Mouse (Mus musculus) left cerebral cortex, adult 9 months (tissue): ENCODE measurements around the gene Prkcsh.

Experiments used
- DNase-seq, 2 experiments: peaks; one replicate each; pipeline ENCODE4 v3.0.0; 2022; ENCODE audit warnings: low spot score in 2 of 2

The Prkcsh gene

DNA sequence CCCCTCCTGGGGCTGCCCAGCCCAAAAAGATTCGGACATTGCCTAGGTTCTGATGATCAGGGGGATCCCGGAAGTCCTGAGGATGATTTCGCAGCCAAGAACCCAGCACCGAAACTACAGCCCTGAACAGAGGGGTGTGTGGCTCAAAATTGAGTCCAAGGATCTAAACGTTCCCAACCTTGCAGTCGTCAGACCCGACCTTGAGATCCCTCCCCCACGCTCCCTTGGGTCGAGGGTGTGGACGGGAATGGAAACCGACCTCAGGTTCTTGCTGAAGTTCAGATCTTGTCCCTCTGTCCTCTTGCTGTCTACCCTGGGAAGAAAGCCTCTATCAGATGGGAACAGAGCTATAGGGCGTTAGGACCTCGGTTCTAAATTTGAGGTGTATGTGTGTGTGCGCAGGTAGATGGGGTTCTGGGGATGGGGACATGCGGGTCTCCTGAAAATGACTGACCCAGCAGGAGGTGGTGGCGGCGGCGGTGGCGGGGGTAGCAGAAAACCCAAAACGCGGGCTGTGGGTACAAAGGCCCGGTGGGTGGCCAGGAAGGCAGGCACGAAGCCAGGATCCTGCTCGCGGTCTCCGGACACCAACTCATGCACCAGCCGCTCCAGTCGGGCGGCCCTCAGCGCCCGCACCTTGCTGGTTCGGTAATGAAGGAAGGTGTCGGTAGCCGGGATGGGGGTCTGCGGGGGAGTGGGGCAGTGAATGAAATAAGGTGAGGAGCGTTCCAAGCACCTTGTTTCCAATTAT is 14.8 kb upstream of the Prkcsh start:
- DNase-seq, result no peak

DNA sequence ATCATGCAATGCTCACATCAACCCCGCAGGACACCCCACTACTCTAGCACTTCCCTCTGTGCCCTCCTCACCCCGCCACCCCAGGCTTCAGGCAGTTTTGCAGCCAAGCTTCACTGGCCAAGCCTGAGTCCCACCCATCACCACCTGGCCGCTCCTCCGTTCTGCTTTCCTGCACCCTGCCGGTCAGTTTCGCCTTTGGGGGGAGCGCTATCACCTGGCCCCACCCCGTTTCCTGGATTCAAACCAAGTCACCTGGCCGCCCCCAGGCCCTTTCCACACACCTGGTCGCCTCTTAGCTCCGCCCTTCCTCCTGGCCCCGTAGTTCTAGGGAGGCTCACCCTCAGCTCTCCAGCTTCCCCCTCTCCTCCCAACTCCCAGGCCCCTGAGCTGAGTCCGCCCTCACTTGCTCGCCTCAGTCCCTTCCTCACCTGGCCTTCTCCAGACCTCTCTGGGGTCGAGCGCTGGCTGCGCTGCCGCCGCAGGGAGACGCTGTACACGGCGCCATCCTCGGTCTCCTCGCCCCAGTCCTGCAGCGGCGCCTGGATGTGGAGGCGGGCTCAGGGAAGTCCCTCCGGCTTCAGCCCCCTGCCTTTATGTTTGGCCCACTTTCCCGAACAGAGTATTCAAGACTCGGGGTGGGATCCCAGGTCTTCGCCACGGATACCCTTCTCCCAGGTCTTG is 14.0 kb upstream of the Prkcsh start:
- DNase-seq, result no peak

DNA sequence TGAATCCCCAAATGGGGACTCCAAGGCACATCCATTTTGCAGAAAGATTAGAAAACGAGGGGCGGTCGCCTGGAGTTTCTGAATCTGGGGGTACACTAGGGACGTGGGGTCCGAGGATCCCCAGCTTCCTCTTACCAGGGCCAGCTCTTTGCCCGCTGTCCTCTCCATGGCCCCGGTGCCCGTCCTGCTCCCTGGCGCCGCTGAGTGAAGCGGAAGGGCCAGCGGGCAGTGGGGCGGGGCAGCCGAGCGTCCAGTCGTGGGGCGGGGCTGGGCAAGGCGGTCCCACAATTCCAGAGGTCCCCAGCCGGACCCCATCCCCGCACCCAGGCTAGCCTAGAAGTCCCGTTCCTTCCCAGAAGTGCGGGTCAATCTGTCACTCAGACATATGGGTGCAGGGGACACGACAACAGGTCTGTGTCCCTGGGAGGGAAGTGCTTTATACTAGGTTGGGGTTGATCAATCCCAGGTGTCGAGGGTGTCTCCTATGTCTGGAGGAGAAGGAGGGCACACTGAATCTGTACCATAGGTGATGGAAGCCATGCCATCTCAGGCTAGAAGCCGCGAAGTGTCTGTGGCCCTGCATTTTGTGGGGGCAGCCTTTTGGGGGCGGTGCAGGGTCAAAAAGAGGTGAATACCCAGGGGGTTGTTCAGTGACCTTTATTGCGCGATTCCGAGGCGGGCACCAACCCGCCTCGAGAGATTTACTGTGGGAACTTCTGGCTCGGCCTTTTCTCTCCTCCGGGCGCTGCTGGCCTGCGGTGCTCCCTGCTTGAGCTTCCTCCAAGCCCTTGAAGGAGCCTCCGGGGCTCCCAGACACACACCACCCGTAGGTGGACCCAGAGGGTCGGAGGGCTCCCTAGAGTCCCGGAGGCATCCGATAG is 13.1 kb upstream of the Prkcsh start, which contains the start of gene Rgl3:
TSS of gene Rgl3 (minus strand) at position 217 of the 881 bp plus-strand sequence.
- no peak for DNase-seq

- DNase-seq, result no peak
Observed at GRCm38 (mm10) chr9:21992227-21992626, 10.4 kb upstream of the Prkcsh start.

GRCm38 (mm10) chr9:21996178-21996867 is 6.3 kb upstream of the Prkcsh start:
- DNase-seq, result no peak

- no peak for DNase-seq
Observed at GRCm38 (mm10) chr9:22000296-22000695, 2.3 kb upstream of the Prkcsh start.

DNA sequence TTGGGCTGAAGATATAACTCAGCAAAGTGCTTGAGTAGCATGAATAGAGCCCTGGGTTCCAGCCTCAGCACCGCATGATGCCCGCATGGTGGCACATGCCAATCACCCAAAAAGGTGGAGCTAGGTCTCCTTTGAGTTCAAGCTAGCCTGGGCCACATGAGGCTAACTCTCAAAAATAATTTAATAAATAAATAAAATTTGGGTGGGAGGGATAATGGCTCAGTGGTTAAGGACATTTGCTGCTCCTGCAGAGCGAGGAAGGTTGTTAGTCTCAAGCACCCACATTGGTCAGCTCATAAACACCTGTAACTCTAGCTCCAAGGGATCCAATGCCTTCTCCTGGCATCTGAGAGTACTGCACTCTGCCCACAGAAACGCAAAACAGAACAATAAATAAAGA is 973 bp upstream of the Prkcsh start:
- DNase-seq, result no peak

GRCm38 (mm10) chr9:22003163-22003554 is 553 bp downstream of the Prkcsh start:
- DNase-seq, result no peak

- DNase-seq, result no peak
Observed at GRCm38 (mm10) chr9:22004546-22004945, 1.9 kb downstream of the Prkcsh start.

- DNase-seq, result no peak
Observed at GRCm38 (mm10) chr9:22011055-22011454, 8.4 kb downstream of the Prkcsh start.

- DNase-seq, result no peak
Observed at GRCm38 (mm10) chr9:22012731-22013130, 10.1 kb downstream of the Prkcsh start.

DNA sequence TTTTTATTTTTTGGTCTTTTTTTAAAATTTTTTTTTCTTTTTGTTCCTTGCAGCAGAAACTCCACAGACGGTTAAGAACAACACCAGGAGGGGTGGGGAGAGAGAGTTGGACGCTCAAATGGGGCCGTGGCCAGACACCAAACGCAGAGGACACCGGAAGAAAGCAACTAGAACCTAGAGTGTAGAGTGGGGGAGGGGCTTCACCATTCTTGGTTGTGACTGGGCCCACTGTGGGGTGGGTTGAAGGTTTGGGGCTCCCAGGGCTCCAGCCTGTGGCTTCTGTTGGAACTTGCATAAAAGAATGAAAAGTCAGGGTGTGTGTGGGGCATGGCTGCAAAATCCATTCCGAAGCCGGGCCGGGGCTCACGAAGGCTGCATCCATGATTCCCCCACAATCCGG is 13.6 kb downstream of the Prkcsh start:
- DNase-seq, result no peak

- no peak for DNase-seq
Observed at GRCm38 (mm10) chr9:22017208-22017825, 14.7 kb downstream of the Prkcsh start.

- peak in 1 of 2 experiments; percentile 49 for DNase-seq
Observed at GRCm38 (mm10) chr9:22024592-22024991, 22.0 kb downstream of the Prkcsh start.

DNA sequence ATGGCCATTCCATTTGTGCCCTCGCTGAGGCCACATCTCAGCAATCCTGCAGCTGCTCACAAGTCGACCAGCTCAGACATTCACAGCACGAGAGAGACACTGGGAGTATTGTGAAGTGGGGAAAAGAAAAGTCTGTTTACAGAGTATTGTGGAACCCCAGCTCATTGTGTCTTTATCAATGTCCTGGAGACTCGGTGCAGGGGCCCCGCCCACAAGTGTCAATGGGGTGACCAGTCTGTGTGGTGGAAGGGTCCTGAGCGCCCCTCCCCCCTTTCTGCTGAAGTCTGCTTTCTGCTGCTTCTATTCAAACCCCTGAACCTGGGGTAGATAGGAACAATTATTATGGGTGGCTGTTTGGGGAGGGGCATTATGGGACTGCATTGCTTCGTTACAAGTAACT is 25.9 kb downstream of the Prkcsh start:
- DNase-seq, result no peak

DNA sequence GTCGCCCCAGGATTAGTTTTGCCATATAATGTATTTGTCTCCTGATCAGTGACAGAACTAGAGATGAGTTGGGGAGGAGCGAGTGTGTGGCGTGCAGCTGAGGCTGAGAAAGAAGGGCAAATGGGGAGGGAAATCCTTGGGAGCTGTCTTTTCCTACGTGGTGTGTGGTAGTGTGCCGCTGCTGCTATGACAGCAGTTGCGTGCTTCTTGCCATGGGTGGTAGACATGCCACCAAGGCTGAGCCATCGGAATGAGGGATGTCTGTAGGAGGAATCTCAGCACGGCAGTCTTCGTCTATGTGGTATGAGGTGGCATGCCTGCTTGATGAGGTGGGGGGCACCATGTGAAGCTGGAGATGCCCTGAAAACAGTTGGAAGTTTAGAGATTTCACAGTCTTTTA is 27.8 kb downstream of the Prkcsh start:
- DNase-seq, result no peak

- DNase-seq, result no peak
Observed at GRCm38 (mm10) chr9:22035300-22036044, 32.9 kb downstream of the Prkcsh start.

DNA sequence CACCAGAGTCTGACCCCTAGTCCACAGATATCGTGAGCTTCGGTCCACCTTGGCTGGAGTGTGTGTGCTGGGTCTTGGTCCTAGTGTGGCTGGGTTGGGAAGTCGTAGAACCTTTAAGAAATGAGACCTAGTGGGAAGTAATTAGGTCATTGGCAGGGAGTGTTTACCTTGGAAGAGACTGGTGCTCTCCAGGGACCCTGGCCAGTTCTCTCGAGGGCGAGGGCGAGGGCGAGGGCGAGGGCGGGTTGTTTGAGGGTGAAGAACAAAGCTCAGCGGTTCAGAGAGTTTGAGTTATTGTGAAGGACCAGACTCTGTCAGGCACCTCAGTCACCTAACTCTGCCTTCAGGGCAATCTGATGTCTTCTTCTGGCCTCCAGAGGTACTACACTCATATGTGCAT is 35.2 kb downstream of the Prkcsh start:
- DNase-seq, result no peak

DNA sequence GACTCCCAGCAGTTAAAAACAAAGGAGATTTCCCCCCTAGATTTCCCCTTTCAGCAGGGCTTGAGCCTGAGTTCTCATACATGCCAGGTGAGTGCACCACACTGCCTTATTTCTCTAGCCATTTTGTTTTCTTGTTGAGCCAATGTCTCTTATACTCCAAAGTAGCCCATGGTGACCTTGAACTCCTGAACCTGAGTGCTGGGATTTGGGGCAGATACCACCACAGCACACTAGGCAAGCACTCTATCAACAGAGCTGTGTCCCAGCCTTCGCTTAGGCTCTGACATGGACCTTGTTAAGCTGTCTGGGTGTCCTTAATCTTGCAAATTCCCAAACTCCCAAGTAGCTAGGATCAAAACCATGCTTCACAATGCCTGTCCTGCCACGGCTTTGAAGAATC is 39.2 kb downstream of the Prkcsh start:
- DNase-seq, result no peak

DNA sequence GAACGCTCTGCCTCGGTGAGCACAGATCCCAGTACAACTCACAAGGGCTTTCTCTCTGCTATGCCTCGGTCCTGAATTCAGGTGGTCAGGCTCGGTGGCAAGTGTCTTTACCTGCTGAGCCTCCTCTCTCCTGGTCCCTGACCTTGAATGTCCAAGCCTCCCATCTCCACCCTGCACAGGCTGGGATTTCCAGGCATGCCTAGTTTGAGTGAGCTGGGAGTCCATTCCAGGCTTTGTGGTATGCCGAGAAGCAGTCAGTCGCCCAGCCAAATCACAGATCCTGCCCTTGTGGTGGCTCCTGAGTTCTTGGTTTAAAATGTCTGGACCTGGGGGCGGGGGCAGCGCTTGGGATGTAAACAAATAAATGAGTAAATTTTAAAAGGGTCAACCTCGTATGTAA is 44.7 kb downstream of the Prkcsh start:
- no peak for DNase-seq

- no peak for DNase-seq
Observed at GRCm38 (mm10) chr9:22049315-22049714, 46.7 kb downstream of the Prkcsh start.
